Mouse (Mus musculus) midbrain, embryonic 15.5 days (tissue): ENCODE results near the gene Atg4c. TPM values are rescaled to one million over a fixed set of nuclear protein-coding genes. Genes with fewer than 3 reads are reported as not detected.

ENCODE experiments used
- ATAC-seq: fragments of 200-750 bp; cut with Nextera tagmentation; replicated peaks from 2 replicates; pipeline ENCODE4 v1.8.0; 2017; ENCODE audit warnings: moderate TSS enrichment
- H3K27ac ChIP-seq: fragments of 300-500 bp; sonication (generic); 2 replicates; pipeline ENCODE4 v1.5.1; 2015; ENCODE audit warnings: mild to moderate bottlenecking, inconsistent platforms
- H3K27me3 ChIP-seq: fragments of 300-500 bp; sonication (generic); replicated peaks from 2 replicates; pipeline ENCODE4 v1.6.1; 2015; ENCODE audit warnings: inconsistent platforms
- H3K36me3 ChIP-seq: fragments of 300-500 bp; sonication (generic); replicated peaks from 2 replicates; pipeline ENCODE4 v1.6.1; 2015; ENCODE audit warnings: inconsistent platforms
- H3K4me1 ChIP-seq: fragments of 300-500 bp; sonication (generic); 2 replicates; pipeline ENCODE4 v1.6.1; 2015; ENCODE audit warnings: inconsistent platforms
- H3K4me2 ChIP-seq: fragments of 300-500 bp; sonication (generic); 2 replicates; pipeline ENCODE4 v1.6.1; 2015; ENCODE audit warnings: inconsistent platforms, mild to moderate bottlenecking, moderate library complexity
- H3K4me3 ChIP-seq: fragments of 300-500 bp; sonication (generic); 2 replicates; pipeline ENCODE4 v1.5.1; 2015; ENCODE audit warnings: mild to moderate bottlenecking, inconsistent platforms
- H3K9ac ChIP-seq: fragments of 300-500 bp; sonication (generic); 2 replicates; pipeline ENCODE4 v1.6.1; 2015; ENCODE audit warnings: mild to moderate bottlenecking, inconsistent platforms
- H3K9me3 ChIP-seq: fragments of 300-500 bp; sonication (generic); 2 replicates; pipeline ENCODE4 v1.6.1; 2016; ENCODE audit warnings: inconsistent platforms
- whole genome bisulfite sequencing: fragments of 180-500 bp; shearing (Covaris S2); methylation state at CpG from one replicate; pipeline ENCODE4 v1.1.7; 2015; ENCODE audit warnings: mixed read lengths; 5-methylcytosine and 5-hydroxymethylcytosine counted together
- polyA plus RNA-seq: library from polyadenylated mRNA; unstranded; fragments of >200 nt; fragmentation: Nextera tagmentation; extraction: Ambion mirVana; gene quantifications from 2 replicates; pipeline ENCODE4 v1.2.1, GENCODE M21; 2015

Atg4c gene
- polyA plus RNA-seq, 1 experiment from 2014 or later, result 21.1 TPM

DNA sequence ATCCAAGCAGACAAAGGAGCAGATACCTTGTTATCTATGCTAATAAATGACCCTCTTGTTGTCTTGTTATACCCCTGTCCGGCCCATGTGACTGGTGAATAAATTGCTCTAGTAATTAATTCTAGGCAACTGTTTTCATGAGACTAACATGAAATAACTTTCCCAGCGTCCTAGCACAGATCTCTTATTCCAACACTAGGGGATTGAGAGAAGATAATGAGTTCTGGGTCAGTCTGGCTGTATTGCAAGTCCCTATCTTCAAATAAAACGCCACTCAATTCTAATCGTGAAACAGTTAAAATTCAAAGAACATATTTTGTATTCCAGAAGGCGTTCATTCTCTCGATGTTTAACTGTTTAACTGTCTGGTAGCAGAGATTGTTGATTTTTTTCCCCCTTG lies 520 bp upstream of the Atg4c start:
- H3K9me3 ChIP-seq, result no peaks in the 10 kb centered on the region
- 0 out of 2 replicates have a peak, but pooled peaks have one; percentile 22 for ATAC-seq
- H3K4me3 ChIP-seq, result peak overlapping the region; percentile 86
- 39% methylated on average over 6 of the region's 6 CpGs for WGBS
- H3K4me2 ChIP-seq, result peak overlapping the region; percentile 65
- H3K27ac ChIP-seq, result peak overlapping the region; percentile 99
- peaks cover 13% of the 10 kb centered on the region for H3K4me1 ChIP-seq
- H3K27me3 ChIP-seq, result no peaks in the 10 kb centered on the region
- H3K9ac ChIP-seq, result peak overlapping the region; percentile 92; the same call in 1 of the 2 replicates
- no peaks in the 10 kb centered on the region for H3K36me3 ChIP-seq

DNA sequence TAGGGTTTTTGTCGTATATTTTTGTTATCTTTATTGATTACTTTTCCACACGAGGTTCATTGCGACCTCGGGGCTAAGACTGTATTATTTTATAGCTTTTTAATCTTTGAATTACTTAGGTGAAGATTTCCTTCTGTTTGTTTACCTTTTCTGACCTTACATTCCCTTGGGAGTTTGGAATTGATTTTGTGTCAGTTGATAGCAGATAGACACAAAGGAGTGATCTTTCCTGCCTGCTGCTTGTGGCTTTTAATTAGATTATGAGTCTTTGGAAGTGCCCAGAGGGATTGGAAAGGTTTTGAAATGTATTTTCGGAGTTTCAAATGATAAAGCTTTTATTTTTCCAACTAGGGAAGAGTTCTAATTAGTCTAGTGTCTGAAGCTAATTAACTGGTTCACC lies 1.1 kb downstream of the Atg4c start:
- H3K9ac ChIP-seq, result peak overlapping the region; percentile 92; the same call in 1 of the 2 replicates
- peak overlapping the region; percentile 65 for H3K4me2 ChIP-seq
- peak overlapping the region; percentile 86 for H3K4me3 ChIP-seq
- no peaks in the 10 kb centered on the region for H3K27me3 ChIP-seq
- ATAC-seq, result no peak
- H3K36me3 ChIP-seq, result no peaks in the 10 kb centered on the region
- H3K4me1 ChIP-seq, result peaks cover 13% of the 10 kb centered on the region
- H3K9me3 ChIP-seq, result no peaks in the 10 kb centered on the region
- 38% methylated on average over 5 of the region's 5 CpGs for WGBS
- H3K27ac ChIP-seq, result no peak overlapping the region

DNA sequence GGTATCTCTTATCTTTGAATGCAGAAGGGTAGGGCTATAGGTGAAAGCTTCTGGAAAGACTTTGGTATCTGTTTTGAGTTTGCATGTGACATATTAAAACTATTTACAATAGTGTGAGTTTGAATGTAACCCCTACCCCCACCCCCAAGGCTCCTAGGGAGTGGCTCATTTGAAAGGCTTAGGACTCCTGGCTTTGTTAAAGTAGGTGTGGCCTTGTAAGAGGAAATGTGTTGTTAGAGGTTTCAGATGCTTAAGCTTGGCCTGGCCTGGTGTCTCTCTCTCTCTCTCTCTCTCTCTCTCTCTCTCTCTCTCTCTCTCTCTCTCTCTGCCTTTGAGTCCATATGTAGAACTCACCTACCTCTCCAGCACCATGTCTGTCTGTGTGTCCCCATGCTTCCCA lies 5.0 kb downstream of the Atg4c start:
- no peaks in the 10 kb centered on the region for H3K36me3 ChIP-seq
- no peak for ATAC-seq
- no peaks in the 10 kb centered on the region for H3K27me3 ChIP-seq
- H3K9ac ChIP-seq, result no peak overlapping the region
- H3K4me2 ChIP-seq, result no peak overlapping the region
- peaks cover 7% of the 10 kb centered on the region for H3K4me1 ChIP-seq
- no peaks in the 10 kb centered on the region for H3K9me3 ChIP-seq
- no peak overlapping the region for H3K27ac ChIP-seq
- H3K4me3 ChIP-seq, result no peak overlapping the region

DNA sequence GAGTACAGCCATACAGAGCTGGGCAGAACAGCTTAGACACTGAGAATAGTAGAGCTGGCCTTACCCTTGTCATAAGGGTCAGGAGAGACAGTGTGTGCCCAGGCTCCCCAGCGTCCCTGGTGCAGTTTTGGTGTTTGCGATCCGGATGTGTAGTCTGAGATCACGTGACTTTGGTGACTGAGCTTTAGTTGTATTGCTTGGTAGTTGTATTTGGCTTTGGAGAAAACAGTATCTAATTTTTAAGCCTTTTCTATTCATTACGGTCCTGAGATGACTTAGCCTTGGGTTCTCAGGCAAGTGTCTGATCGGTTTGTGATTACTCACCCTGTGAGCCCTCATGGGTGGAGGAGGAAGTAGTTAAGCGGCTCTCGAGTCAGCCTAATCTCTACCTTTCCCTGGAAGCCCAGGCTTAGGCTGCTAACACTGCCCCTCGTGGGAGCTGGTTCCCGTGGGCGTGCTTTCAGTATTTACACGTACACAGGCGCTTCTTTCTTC lies 6.1 kb downstream of the Atg4c start:
- Histone ChIP-seq H3K4me2 (no peak overlapping the region), H3K27me3 (no peaks in the 10 kb centered on the region), H3K9ac (no peak overlapping the region), H3K9me3 (no peaks in the 10 kb centered on the region), H3K4me1 (peaks cover 2% of the 10 kb centered on the region), H3K4me3 (no peak overlapping the region), H3K36me3 (no peaks in the 10 kb centered on the region), H3K27ac (no peak overlapping the region)
- ATAC-seq, result no peak
- 77% methylated on average over 13 of the region's 13 CpGs for WGBS

DNA sequence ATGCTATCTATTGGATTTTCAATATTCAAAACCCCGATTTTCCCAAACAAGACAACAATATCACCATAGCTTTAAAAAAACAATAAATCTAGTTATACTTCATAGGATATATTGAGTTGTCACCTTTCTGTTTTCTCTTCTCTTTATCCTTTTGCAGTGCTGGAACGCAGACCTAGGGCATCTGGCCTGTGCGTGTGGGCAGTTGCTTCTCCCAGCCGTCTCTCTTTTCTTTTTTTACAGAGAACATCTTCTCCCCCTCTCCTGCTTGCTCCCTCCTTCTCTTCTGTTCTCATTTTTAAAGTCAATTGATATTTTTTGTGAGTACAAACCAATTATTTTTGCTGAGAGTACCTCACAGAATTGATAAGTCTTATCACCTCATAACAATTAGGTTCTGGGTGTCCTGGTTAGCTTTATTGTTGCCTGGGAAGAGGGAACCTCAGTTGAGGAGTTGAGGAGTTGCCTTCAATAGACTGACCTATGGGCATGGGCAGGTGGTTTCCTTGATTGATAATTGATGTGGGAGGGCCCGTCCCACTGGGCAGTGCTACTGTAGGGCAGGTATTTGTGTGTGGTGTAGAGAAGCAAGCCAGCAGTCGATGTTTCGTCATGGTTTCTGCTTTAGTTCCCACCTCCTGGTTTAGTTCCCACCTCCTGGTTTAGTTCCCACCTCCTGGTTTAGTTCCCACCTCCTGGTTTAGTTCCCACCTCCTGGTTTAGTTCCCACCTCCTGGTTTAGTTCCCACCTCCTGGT lies 6.8 kb downstream of the Atg4c start:
- H3K4me1 ChIP-seq, result no peaks in the 10 kb centered on the region
- H3K27ac ChIP-seq, result no peak overlapping the region
- no peaks in the 10 kb centered on the region for H3K36me3 ChIP-seq
- no peak for ATAC-seq
- no peaks in the 10 kb centered on the region for H3K9me3 ChIP-seq
- H3K9ac ChIP-seq, result no peak overlapping the region
- WGBS, result 95% methylated on average over 7 of the region's 7 CpGs
- no peaks in the 10 kb centered on the region for H3K27me3 ChIP-seq
- H3K4me3 ChIP-seq, result no peak overlapping the region
- no peak overlapping the region for H3K4me2 ChIP-seq

DNA sequence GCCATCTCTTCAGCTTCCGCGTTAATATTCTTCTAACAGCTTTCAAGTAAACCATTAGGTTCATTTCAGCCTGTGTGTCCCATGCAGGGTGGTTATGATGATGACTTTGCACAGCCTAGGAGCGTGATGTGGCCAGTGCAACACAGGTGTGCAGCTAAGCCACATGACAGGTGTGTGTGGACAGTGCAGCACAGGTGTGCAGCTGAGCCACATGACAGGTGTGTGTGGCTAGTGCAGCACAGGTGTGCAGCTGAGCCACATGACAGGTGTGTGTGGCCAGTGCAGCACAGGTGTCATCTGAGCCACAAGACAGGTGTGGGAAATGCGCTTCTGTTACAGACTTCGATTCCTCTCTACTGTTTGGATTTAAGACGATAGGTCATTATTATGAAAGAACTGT lies 12.0 kb downstream of the Atg4c start:
- 95% methylated on average over 6 of the region's 6 CpGs for WGBS
- ATAC-seq, result 0 out of 2 replicates have a peak, but pooled peaks have one; percentile 20
- H3K4me1 ChIP-seq, result no peaks in the 10 kb centered on the region

DNA sequence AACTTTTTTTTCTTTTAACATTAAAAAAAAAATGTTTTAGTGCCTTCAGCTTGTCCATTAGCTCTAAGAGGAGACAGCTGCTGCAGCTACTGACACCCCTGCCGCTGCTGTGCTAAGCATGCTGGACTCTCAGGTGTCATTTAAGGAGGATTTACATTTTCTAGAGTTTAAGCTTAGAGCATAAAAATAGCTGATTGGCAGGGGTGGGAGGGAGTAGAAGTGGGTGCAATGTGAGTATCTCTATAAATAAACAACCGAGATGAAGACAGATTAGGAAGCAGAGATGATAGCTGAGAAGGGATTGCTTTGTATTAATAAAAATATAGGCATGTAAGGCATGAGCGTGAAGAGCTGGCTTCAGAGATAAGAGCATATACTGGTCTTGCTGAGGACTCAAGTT lies 12.6 kb downstream of the Atg4c start:
- ATAC-seq, result no peak
- 67% methylated on average over 3 of the region's 3 CpGs for WGBS

More for the DNA sequence above, 12.0 kb downstream of the Atg4c start:
- Histone ChIP-seq H3K27ac (no peak overlapping the region), H3K27me3 (no peaks in the 10 kb centered on the region), H3K9me3 (no peaks in the 10 kb centered on the region), H3K4me3 (no peak overlapping the region), H3K36me3 (no peaks in the 10 kb centered on the region), H3K9ac (no peak overlapping the region), H3K4me2 (no peak overlapping the region)

DNA sequence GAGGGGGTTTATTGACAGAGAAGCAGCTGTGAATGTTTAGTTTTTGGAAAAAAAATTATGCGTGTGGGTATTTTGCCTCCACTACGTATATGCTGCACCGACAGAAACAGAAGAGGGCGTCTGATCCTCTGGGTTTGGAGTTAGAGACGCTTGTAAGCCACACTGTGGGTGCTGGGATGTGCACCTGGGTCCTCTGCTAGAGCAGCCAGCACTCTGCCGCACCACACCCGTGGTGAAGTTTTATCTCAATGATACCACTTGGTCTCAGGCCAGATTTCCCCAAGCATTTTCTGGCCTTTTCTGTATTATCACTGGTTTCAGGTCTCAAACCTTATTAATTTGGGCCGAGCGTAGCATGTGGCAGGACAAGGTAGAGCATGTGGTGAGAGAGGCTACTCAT lies 16.4 kb downstream of the Atg4c start:
- Histone ChIP-seq H3K9ac (no peak overlapping the region), H3K4me3 (no peak overlapping the region), H3K9me3 (no peaks in the 10 kb centered on the region), H3K27me3 (no peaks in the 10 kb centered on the region), H3K4me1 (no peaks in the 10 kb centered on the region), H3K36me3 (no peaks in the 10 kb centered on the region), H3K27ac (no peak overlapping the region), H3K4me2 (no peak overlapping the region)
- no peak for ATAC-seq
- WGBS, result 90% methylated on average over 9 of the region's 9 CpGs

More for the DNA sequence above, 12.6 kb downstream of the Atg4c start:
- no peaks in the 10 kb centered on the region for H3K9me3 ChIP-seq
- H3K4me1 ChIP-seq, result no peaks in the 10 kb centered on the region
- no peaks in the 10 kb centered on the region for H3K27me3 ChIP-seq
- H3K36me3 ChIP-seq, result no peaks in the 10 kb centered on the region
- no peak overlapping the region for H3K4me3 ChIP-seq
- H3K27ac ChIP-seq, result no peak overlapping the region
- no peak overlapping the region for H3K9ac ChIP-seq
- no peak overlapping the region for H3K4me2 ChIP-seq

DNA sequence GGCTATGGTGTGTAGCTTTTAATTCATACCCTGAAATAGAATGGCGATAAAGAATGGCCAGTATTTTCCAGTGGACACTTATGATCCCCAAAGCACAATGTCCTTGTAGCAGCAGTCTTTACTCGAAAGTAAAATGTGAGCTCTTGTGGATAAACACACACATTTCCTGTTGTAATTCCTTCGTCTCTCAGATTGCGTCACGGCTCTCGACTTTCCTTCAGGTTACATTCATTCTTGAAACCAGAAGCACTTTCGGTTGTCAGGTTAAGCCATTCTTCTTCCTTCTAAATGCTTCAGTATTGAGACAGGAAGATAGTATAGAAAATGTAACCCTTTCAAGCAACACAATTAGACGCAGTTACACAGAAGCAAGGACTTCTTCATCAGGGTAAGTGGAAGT lies 17.9 kb downstream of the Atg4c start:
- H3K4me2 ChIP-seq, result no peak overlapping the region
- no peak overlapping the region for H3K4me3 ChIP-seq
- H3K9ac ChIP-seq, result no peak overlapping the region
- no peaks in the 10 kb centered on the region for H3K4me1 ChIP-seq
- no peaks in the 10 kb centered on the region for H3K9me3 ChIP-seq
- H3K36me3 ChIP-seq, result no peaks in the 10 kb centered on the region
- ATAC-seq, result no peak
- no peaks in the 10 kb centered on the region for H3K27me3 ChIP-seq
- 86% methylated on average over 8 of the region's 8 CpGs for WGBS
- no peak overlapping the region for H3K27ac ChIP-seq

DNA sequence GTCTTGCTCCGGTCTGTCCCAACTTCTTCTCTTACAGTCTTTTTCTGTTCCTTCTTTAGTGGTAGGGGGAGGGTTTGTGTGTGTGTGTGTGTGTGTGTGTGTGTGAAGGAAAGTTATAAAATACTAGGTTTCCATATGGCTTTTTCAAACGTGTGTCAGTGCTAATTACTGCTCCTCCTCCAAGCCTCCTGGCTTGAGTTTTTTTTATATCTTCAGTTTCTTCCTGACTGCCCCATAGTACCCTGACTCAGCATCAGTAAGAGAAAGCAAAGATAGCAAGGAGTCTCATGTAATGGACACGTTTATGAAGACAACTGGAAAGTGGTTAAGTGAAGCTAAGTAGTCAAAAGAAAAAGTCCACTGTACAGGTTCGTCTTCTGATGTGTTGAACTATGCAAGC lies 19.4 kb downstream of the Atg4c start:
- H3K9me3 ChIP-seq, result no peaks in the 10 kb centered on the region
- no peak overlapping the region for H3K9ac ChIP-seq
- no peak overlapping the region for H3K4me3 ChIP-seq
- H3K36me3 ChIP-seq, result no peaks in the 10 kb centered on the region
- ATAC-seq, result no peak
- no peak overlapping the region for H3K4me2 ChIP-seq
- no peaks in the 10 kb centered on the region for H3K4me1 ChIP-seq
- H3K27ac ChIP-seq, result no peak overlapping the region
- no peaks in the 10 kb centered on the region for H3K27me3 ChIP-seq
- 82% methylated on average over 4 of the region's 4 CpGs for WGBS

DNA sequence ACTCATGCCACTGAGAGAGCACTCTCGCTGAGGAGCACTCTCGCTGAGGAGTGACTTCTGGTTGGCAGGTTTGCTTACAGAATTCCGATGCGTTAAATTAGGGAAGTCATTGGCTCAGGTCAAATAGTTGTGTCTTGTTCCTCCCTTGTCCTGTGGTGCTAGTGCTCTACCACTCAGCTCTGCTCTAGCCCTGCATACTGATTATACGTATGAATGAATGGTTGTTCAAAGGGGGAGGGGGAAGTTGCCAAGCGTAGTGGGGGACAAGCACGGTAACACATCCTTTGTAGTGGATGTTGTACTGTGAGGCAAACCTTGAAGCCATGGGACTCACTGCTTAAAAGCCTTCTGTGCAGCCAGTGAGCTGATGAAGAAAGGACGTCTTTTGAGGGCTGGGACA lies 28.5 kb downstream of the Atg4c start:
- 74% methylated on average over 8 of the region's 8 CpGs for WGBS
- no peak for ATAC-seq
- Histone ChIP-seq H3K4me1 (no peaks in the 10 kb centered on the region), H3K9ac (no peak overlapping the region), H3K9me3 (no peaks in the 10 kb centered on the region), H3K4me3 (no peak overlapping the region), H3K4me2 (no peak overlapping the region), H3K27ac (no peak overlapping the region), H3K27me3 (no peaks in the 10 kb centered on the region), H3K36me3 (no peaks in the 10 kb centered on the region; the same call in 1 of the 2 replicates)

DNA sequence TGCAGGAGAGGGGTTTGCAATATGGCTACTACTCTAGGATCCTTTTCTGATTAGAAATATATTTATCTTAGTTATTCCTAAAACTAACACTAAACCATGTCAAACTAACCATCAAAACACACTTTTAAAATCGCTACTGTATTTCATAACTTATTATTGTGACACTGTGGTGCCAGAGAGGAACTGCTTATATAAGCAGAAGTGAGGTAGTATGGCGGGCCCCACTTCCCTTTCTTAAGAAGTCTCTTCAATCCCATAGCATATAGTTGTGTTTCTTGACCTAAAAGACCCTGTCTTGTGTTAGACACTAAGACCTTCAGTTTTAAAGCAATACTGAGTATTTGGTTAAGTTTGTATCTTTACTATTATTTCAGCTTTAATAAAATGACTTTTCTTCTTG lies 31.1 kb downstream of the Atg4c start:
- H3K4me1 ChIP-seq, result no peaks in the 10 kb centered on the region
- no peaks in the 10 kb centered on the region for H3K27me3 ChIP-seq
- no peaks in the 10 kb centered on the region; the same call in 1 of the 2 replicates for H3K36me3 ChIP-seq
- WGBS, result 92% methylated on average over 2 of the region's 2 CpGs
- H3K27ac ChIP-seq, result no peak overlapping the region
- no peak for ATAC-seq
- no peak overlapping the region for H3K4me2 ChIP-seq
- H3K4me3 ChIP-seq, result no peak overlapping the region
- no peak overlapping the region for H3K9ac ChIP-seq
- H3K9me3 ChIP-seq, result no peaks in the 10 kb centered on the region

DNA sequence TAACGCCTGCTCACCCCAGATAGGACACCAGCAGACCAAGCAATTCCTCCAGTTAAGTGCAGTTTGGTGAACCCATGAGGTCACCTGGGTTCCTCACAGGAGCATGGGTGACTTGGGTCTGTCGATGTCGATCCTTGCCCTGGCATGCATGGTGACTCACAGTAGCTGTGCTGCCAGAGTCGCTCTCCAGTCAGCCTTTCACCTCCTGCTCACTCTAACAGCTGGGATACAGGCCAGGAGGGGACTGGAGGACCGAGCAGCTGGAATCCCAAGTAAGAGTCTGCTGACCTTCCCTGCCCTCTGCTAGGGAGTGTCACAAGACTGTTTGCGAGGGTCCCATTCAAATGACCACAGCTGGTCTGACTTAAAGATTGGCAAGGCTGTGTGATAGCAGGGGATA lies 33.5 kb downstream of the Atg4c start:
- H3K4me3 ChIP-seq, result no peak overlapping the region
- no peak overlapping the region for H3K9ac ChIP-seq
- H3K9me3 ChIP-seq, result no peaks in the 10 kb centered on the region
- H3K36me3 ChIP-seq, result no peaks in the 10 kb centered on the region; the same call in 1 of the 2 replicates
- no peak overlapping the region for H3K27ac ChIP-seq
- no peak overlapping the region for H3K4me2 ChIP-seq
- H3K27me3 ChIP-seq, result no peaks in the 10 kb centered on the region
- 89% methylated on average over 6 of the region's 6 CpGs for WGBS
- ATAC-seq, result no peak
- H3K4me1 ChIP-seq, result no peaks in the 10 kb centered on the region
